Mouse (Mus musculus) thymus, postnatal 10 days (tissue): Measurements from ENCODE around the gene Cyp27a1.

Source experiments
- DNase-seq, 2 experiments: peaks; one replicate each; pipeline ENCODE4 v3.0.0; 2021; ENCODE audit warnings: low spot score in 2 of 2

The Cyp27a1 gene

DNA sequence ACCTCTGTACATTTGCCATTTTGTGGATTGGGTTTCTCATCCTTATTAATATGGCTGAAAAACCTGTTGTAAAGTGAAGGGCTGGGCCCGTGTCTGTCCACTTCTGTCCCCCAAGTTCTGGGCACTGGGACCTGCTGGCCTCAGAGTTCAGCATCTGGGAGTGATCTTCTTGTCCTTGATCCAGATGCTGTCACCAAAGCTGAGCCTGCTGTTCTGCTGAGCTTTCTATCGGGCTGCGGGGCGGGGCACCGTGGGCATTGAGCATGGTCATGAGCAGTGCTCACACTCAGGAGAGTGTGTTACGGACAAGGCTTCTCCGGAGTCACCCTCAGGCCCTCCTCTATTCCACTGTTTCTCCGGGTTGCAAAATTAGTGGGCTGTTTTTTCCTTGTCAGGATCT, 4.7 kb downstream of the Cyp27a1 start:
- DNase-seq: no peak

DNA sequence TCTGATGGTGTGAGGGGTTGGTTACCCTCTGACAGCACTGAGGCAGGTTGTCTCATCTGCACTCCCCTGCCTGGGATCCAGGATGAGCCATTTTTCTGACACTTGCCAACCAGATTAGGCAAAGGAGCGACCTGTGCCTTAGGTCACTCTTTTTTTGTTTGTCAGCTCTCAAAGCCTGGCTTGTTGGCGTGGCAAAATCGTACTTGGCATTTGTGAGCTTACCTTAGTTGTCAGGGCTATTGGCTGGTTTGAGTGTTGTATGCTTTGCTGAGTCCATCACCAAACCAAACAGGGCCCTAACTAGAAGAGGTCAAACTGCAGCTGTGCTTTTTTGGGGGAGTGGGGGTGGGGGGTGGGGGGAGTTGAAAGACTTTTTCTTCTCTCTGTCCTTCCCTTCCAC, 5.9 kb downstream of the Cyp27a1 start:
- DNase-seq: no peak

DNA sequence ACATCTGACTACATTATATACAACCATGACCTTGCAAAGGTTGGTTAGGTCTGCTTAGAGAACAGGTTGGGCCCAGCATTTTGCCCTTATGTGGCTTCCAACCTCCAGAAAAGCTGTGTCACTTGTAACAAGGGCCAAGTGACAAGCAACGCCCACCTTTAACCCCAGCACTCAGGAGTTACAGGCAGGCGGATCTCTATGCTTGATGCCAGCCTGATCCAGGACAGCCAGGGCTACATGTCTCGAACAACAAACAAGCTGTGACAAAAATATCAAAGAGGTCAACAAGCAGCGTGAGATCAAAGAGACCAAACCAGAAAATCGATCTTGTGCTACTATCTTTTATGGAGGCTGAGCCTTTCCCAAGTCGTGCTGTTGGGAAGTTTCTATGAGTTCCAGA, 8.3 kb downstream of the Cyp27a1 start:
- DNase-seq: no peak

DNA sequence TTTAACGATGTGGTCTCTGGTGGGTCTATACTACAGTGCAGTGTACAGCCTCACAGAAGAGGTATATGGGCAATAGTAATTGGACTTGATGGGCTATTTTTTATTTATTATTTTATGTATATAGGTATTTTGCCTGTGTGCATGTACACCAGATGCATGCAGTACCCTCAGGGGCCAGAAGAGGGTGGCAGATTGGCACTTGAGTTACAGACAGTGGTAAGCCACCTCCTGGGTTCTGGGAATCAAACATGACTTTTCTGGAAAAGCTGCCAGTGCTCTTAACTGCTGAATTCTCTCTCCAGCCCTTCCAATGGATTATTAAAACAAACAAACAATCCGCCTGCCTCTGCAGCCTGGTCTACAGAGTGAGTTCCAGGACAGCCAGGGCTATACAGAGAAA, 10.4 kb downstream of the Cyp27a1 start:
- DNase-seq: peak in 1 of 2 experiments; percentile 20

DNA sequence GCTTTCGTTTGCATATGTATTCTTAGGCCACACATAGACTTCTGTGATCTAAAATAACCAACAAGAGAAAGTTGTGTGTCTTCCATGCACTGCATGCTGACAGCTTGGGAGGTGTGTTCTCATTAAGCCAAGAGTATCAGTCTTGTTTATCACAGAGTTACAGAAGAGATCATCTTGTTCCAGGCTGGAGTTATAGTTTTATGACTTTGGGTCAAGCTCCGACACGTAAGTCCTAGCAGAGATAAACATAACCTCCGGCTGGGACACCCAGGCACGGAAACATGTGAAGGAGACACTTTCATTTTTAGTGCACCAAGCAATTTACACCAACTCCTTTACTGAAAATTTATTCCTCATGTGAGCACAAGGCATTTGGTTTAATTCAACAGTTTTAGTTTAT, 12.7 kb downstream of the Cyp27a1 start:
- DNase-seq: no peak

DNA sequence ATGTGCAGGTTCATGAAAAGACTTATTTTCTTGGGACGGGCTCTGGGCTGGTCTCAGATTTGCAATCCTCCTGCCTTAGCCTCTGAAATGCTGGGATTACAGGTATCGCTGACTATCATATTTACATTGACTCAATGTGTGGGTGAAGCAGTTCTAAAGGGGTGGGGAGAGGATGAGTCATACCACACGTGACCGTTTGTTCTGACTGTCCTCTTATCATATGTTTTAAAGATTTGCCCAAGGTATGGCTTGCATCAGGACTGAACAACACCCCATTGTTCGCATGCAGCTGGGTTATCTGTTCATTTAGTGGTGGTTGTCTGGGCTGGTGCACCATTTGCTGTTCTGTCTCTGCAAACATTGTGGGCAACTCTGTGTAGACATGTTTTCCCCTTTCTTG, 13.3 kb downstream of the Cyp27a1 start:
- no peak for DNase-seq

DNA sequence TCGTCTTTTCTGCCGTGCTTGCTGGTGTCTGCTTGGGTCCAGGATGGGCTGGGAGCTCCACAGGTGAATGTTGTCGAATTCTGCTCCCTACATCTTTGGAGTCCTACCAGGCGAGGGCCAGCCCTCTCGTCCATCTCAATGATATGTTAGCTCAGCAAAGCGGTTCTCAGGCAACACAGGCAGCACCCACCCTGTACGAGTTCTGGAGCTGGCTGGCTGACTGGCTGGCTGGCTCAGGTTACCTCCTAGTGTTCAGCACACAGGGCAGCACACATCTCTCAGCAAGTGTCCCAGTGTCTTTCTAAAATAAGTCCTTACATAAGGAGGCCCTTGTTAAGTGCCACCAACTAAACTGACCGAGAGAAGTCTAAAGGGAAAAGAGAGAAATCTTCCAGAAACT, 15.1 kb downstream of the Cyp27a1 start:
- DNase-seq: no peak

DNA sequence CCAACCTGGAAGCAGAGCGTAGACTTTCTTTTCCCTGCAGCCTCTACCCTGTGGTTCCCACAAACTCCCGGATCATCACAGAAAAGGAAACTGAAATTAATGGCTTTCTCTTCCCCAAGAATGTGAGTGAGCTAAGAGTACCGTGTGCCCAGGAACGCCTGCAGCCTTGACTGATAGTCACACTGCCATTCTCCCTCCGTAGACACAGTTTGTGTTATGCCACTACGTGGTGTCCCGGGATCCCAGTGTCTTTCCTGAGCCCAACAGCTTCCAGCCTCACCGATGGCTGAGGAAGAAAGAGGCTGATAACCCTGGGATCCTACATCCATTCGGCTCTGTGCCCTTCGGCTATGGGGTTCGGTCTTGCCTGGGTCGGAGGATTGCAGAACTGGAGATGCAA, 23.6 kb downstream of the Cyp27a1 start:
- no peak for DNase-seq

DNA sequence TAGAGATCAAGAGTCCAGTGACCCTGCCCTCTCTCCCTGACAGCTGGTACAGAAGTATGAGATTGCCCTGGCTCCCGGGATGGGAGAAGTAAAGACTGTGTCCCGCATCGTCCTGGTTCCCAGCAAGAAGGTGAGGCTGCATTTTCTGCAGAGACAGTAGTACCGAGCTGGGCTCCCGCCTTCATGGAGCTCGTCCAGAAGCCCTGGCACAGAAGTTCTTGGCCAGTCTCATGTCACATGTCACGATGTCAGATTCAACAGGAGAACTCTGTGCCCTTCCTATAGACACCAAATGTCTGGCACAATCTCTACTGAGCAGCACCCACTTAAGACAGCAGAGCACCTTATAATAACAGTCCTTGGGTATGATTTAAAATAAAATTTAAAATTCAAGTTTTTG, 24.1 kb downstream of the Cyp27a1 start:
- DNase-seq: no peak

DNA sequence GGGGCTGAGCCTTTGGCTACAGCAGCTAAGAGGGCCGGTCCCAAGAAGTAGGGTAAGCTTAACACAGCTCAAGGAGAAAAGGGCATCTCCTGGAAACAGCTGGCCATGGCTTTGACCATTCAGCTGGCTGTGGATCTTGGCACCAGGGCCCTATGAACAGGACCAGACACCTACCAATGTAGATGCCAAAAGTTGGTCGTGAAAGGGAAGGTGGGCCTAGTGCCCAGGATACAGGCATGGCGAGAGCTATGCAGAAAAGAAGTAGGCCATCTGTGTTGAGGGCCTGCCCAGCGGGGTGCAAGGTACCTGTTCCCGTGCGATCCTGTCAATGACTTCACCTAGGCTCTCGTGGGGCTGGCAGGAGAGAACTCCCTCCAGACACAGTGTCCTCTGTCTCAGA, 27.5 kb downstream of the Cyp27a1 start:
- no peak for DNase-seq

DNA sequence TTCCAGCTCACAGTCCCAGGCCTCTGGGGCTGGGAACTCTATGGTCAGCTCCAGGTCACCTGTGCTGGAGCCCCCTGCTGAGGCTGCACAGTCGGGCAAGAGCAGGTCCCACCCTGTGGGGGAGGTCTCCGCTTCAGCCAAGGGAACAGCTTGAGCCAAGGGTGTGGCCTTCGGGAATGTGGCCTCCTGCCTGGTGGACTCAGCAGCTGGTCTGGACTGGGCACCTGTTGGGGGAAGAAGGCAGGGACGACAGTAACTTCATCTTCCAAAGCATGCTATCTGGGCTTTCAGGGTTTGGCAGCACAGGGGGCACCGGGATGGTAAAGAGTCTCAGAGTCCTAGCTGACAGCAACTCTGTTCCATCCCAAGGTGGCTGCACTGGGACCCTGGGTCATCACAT, 34.0 kb downstream of the Cyp27a1 start:
- no peak for DNase-seq

DNA sequence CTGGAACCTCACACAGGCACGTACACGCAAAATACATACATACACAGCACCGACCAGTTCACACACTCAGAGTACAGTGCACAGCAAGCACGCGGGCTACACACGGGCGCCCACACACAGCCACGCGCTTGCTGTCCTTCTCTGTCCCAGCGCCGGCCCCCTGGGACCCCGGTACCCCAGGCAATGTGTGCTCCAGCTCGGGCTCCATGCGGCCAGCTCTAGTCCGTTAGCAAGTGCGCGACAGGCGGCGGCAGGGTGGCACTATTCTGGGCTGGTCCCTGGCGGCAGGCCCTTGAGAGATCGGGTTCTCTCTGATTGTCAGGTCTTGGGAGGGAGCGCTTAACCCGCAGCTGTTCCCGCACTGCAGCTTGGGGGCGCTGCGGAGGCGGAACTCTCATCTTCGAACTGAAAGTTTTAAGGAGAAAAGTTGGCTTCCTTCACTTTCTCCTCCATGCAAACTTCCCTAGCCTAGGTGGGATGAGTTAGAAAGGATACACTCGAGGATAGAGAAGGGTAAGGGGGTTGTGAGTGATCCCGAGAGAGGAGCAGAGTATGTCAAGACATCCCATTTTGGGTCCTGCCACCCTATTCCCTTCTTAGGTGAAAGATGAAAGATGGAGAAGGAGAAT, 35.4 kb downstream of the Cyp27a1 start, which contains the start of gene Prkag3:
Gene Prkag3 (minus strand): TSS at position 579 of the 629 bp plus-strand sequence.
- peak; percentile 9 to 46 for DNase-seq

DNA sequence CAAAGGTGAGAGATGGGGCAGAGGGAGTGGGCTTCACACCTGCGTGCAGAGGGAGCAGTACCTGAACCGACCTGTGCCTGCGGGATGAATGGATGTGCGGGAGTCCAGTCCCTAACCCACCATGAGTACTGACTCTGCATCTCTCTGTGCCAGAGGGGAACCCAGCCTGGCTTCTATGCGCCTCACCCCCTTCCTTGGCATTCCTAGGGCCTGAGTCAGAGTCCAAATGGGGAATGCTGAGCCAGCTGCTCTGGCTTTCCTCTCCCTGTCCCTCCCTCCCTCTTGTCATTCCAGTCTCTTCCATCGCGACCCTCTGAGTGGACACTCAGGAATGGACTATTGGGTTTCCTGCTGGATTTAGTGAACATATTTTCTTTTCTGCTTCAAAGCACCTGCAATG, 35.9 kb downstream of the Cyp27a1 start:
- no peak for DNase-seq

DNA sequence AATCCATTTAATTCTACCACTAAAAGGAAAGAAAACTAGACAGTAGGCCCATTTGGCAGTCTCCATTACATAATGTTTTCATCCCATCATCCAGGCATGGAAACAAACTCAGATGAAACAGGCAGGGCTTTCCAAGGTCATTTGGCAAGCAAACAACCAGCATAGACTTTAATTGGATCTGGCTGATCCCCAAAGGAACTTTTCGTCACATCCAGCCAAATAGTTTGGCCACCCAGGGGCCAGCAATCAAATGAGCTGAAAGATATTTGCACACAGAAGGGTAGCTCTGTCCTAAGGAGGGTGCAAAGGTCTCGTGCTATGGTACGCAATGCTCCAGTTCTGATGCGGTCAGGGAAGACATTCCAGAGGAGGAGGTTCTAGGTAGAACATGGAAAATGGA, 37.3 kb downstream of the Cyp27a1 start:
- no peak for DNase-seq

DNA sequence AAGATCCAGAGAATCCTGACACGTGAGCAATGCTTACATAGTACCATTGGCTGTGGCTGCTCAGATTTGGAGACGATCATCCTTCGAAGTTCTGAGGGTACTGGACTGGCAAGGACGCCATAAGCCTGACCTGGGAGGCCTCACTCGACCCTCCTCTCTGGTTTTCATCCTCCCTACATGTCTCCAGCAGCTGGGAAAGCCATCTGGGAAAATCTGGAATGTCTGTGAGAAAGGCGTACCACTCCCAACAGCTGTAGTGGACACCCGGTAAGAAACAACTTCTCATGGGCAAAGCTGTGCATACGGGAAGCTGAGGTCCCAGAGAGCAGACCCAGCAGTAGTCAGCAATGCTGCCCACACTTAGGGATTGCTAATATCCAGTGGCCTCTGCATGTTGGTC, 38.8 kb downstream of the Cyp27a1 start:
- no peak for DNase-seq

DNA sequence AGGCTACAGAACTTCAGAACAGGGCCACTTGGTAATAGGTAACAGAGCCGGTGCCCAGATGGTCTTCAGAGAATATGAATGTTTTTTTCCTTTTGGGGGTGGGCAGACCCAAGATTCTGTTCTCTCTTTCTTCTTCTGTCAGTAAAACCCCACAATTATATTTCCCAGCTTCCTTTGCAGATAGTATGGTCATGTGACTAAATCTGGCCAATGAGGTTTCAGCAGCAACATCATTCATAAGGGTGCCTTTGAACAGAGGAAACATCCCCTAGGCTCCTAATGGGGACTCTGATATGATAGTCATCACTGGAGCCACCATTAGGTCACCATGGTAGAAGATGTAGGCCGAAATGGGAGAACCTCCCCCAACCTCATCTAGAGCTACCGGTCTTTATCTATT, 39.5 kb downstream of the Cyp27a1 start:
- no peak for DNase-seq

DNA sequence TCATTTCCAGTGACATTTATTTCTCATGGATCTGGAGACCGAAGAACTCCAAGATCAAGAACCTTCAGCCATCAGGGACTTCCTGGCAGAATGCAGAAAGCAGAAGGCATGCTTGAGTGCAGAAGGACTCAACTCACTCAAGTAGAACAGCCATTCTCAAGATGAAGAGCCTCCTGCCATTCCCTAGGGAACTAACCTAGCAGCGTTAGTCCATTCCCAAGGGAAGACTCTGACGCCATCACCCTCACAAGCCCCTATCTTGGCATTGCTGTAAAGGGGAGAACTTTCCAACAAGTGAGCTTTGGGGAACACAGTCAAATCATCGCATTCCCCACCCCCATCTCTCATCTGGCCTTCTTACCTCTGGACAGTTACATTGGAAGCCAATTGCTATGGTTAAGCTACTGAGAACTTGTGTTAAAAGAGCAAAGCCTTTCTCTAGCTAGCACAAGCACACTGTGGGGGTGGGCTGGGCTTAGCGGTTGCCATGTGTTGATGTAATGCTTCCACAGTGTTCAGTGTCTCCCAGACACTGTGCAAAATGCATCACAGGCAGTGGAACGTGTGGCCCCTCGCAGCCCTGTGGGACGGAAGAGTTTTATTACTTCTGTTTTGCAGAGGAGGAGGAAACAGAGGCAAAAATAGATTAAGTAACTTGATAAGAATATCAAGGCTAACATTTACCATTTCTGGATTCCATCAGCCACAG, 40.0 kb downstream of the Cyp27a1 start:
- no peak for DNase-seq

DNA sequence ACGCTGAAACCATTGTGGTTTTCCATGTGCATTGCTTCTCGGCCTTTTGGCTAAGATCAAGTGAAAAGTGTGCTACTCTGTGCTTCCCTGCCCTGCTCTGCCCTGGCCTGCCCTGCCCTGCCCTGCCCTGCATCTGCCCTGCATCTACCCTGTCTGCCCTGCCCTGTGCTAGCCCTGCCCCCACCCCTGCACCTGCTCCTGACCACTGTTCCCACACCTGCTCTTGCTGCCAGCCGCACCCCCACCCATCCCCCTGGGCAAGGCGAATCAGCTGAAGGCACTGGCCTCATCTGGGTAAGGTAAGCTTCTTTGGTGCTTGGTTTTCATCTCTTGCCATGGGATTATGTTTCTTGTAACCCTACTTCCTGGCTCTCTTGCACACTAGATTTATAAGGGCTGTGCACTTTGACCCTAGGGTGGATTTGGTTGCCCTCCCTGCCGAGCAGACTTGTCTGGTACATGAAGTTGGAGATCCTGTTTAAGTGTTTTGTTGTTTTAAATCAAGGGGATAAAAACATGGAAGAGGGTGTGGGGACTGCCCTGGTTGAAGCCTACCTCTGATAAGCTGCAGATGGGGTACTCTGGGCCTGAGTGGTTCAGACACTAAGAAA, 40.9 kb downstream of the Cyp27a1 start:
- peak; percentile 14 to 16 for DNase-seq

DNA sequence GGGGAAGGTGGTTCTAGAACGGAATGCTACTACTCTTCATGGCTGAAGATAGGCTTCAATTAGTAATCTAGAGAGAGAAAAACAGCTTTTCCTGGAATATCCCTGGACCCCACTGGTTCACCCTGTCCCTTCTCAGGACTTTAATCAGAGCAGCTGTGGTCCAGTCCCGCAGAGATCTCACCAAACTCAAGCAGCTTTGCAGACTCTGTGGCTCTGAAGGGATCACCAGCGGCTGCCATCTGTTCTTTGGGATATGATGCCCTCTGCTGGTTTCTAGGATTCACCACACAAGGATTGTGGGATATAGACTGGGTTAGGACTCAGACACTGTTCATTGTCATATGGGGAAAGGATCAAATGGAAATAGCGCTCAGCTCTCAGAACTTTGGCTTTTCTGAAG, 46.4 kb downstream of the Cyp27a1 start:
- no peak for DNase-seq

DNA sequence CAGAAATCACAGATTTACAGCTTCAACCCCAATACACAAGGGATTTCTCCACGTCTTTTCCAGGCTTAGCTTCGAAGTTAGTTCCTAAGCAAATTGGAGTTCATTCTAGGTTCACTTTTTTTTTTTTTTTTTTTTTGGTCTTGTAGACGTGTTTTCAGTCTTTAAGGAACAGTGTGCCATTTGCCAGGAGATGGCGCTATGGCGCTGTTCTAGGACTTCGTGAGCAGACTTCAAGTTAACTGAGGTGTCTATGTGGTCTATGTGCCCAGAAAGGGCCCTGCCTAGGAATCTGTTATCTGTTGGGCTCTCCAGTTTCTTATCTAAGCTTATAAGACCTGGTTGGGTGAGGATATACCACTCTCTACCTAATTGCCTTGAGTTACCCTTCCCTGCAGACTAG, 49.7 kb downstream of the Cyp27a1 start:
- DNase-seq: peak; percentile 21 to 63

DNA sequence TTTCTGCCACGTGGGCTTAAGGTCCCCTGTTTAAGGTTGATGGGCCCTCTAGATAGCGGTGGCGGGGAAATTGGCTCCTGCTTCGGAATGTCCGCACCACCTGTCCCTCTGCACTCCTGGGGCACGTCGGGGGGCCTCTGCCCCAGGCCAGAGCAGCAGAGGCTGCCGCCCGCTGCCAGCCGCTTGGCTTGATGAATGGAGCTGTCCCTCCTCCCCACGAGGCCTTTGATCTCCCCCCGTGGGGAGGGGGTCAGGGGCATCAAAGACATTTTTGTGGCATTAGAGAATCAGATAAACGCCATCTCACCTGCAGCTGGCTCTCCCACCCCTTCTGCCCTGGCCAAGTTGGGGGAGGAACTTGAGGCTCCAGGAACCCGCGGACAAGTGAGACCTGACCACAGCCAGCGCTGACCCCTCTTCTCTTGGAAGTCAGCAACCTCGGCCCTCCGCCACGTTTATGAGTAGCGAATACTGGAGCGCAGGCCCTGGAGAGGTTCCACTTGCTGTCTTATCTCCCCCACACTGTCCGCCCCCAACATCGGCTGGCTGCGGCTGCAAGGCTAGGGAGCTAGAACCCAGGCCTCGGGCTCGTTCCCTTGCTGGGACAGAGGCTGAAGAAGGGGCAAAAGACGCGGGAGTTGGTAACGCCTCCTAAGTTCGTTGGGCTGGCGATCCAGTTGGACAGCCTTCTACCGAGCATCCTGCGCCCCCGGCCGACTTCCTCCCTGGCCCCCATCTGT, 57.5 kb downstream of the Cyp27a1 start:
- DNase-seq: no peak

DNA sequence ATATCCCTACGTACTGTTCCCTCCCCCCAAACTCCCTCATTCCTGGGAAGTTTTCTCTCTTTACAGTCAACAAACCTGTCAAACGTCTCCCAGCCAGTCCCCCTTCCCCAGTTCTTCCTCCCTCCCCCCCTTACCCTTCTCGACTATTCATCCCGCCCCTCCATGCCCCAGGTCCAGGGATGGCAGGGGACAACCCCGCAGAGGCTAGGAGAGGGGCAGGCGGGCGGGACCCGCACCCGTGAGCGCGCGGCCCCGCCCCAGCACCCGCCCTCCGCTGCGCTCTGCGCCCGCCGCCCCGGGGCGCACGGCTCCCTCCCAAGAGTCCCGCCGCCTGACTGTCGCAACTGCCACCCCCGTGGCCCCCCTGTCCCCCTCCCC, 58.1 kb downstream of the Cyp27a1 start:
- DNase-seq: no peak

DNA sequence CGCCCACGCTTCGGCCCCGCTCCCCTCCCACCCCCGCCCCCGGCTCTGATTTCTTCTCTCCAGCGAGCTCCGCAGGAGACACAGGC, 58.3 kb downstream of the Cyp27a1 start, which contains the start of gene Wnt6:
Gene Wnt6 (plus strand): TSS at position 48 of the 86 bp plus-strand sequence.
- DNase-seq: no peak
